Mouse (Mus musculus) midbrain, embryonic 16.5 days (tissue): ENCODE measurements at regions not wholly inside any gene's neighbourhood (a gene's known extent, or its start where the extent isn't known, plus 50 kb on each side); places are given as distances from the start of the nearest gene placed in this dataset.

Experiments used
- ATAC-seq: fragments of 200-750 bp; cut with Nextera tagmentation; 2 replicates; pipeline ENCODE4 v1.8.0; 2017; ENCODE audit warnings: moderate TSS enrichment
- H3K27ac ChIP-seq: fragments of 300-500 bp; sonication (generic); 2 replicates; pipeline ENCODE4 v1.5.1; 2014; ENCODE audit warnings: mild to moderate bottlenecking, low read length, mixed read lengths
- H3K27me3 ChIP-seq: fragments of 300-500 bp; sonication (generic); 2 replicates; pipeline ENCODE4 v1.6.1; 2014; ENCODE audit warnings: low read depth, low read length, mixed read lengths; ENCODE audit not compliant: control insufficient read depth, insufficient read depth
- H3K36me3 ChIP-seq: fragments of 300-500 bp; sonication (generic); 2 replicates; pipeline ENCODE4 v1.6.1; 2014; ENCODE audit warnings: mild to moderate bottlenecking, low read length, moderate library complexity, mixed read lengths; ENCODE audit not compliant: control insufficient read depth, insufficient read depth
- H3K4me1 ChIP-seq: fragments of 300-500 bp; sonication (generic); 2 replicates; pipeline ENCODE4 v1.6.1; 2014; ENCODE audit warnings: mild to moderate bottlenecking, low read length, mixed read lengths; ENCODE audit not compliant: control insufficient read depth, insufficient read depth
- H3K4me2 ChIP-seq: fragments of 300-500 bp; sonication (generic); 2 replicates; pipeline ENCODE4 v1.6.1; 2014; ENCODE audit warnings: mild to moderate bottlenecking, low read length, mixed read lengths
- H3K4me3 ChIP-seq: fragments of 300-500 bp; sonication (generic); 2 replicates; pipeline ENCODE4 v1.5.1; 2014; ENCODE audit warnings: low read depth, mild to moderate bottlenecking, low read length, moderate library complexity, mixed read lengths
- H3K9ac ChIP-seq: fragments of 300-500 bp; sonication (generic); 2 replicates; pipeline ENCODE4 v1.6.1; 2014; ENCODE audit warnings: low read depth, low read length, mixed read lengths
- H3K9me3 ChIP-seq: fragments of 300-500 bp; sonication (generic); replicated peaks from 2 replicates; pipeline ENCODE4 v1.6.1; 2014; ENCODE audit warnings: mild to moderate bottlenecking, low read length, mixed read lengths; ENCODE audit not compliant: control insufficient read depth, poor library complexity, severe bottlenecking
- WGBS: fragments of 180-500 bp; shearing (Covaris S2); extraction: QIAGEN DNeasy Blood & Tissue Kit; methylation state at CpG from one replicate; pipeline ENCODE4 v1.1.7; 2014; 5-methylcytosine and 5-hydroxymethylcytosine counted together

DNA sequence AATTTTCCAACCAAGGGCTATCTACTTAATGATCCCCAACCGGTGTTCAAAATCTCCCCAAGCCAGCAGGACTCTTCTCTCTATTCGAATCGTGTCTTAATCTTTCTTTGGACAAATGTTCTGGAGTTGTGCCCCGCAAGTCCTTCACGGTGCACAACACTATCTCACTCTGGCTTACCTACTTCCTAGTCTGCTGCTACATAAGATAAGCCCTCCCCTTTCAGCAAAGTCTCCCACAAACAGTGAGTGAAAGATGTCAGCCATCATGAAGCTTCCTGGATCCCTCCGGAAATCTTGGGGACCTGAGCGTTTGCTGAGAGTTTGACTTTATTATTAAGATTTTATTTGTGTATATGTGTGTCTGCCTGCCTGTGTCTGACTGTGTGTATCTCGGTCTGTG lies 344.7 kb upstream of the Noct start:
- 85% methylated on average over 8 of the region's 8 CpGs for WGBS
- Histone ChIP-seq H3K36me3 (no peaks in the 10 kb centered on the region), H3K4me2 (no peak overlapping the region), H3K4me3 (no peak overlapping the region), H3K9ac (no peak overlapping the region), H3K27ac (no peak overlapping the region), H3K9me3 (no peaks in the 10 kb centered on the region; the same call in 1 of the 2 replicates), H3K27me3 (no peaks in the 10 kb centered on the region), H3K4me1 (peaks cover 8% of the 10 kb centered on the region)
- no peak for ATAC-seq

DNA sequence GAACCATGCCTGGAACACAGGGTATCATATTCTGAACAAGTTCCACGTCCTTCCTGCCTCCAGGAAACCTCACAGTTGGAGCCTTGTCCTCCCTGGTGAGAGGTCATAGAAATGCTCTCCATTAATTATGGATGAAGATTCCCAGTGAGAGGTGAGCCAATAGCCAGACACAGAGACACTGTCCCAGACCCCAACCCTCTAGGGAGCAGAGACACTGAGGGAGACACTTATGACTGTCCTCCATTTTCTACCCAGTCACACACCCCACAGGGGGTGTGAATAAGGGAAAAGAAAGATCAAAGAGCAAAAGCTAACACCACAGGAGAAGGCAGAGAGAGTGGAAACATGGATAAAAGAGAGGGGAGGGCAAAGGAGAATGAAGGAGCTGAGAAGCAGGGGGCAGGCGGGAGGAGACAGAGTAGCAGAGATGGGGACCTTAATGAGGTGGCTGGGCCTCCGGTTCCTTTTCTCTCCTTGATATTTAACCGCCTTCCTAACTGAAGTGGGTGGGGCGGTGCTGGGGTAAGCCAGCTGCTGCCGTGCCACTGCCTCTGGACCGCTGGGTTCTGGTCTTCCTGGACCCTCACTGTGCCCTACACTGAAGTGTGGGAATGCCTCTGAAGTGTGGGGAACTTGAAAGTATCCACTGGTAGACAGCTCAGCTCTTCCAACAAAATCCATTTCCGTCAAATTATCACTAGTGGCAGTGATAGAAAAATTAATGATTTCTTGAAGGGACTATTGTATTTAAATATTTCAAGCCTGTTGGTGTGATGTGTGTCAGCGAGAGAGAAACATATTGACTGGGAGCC lies 342.6 kb upstream of the Noct start:
- Histone ChIP-seq H3K9me3 (no peaks in the 10 kb centered on the region; the same call in 1 of the 2 replicates), H3K4me3 (no peak overlapping the region), H3K27me3 (no peaks in the 10 kb centered on the region), H3K36me3 (no peaks in the 10 kb centered on the region), H3K4me2 (0 out of 2 replicates have a peak overlapping the region, but pooled peaks have one; percentile 17), H3K27ac (peak overlapping the region; percentile 72), H3K4me1 (peaks cover 8% of the 10 kb centered on the region), H3K9ac (no peak overlapping the region)
- 6% methylated on average over 9 of the region's 9 CpGs for WGBS
- ATAC-seq, result peak; percentile 80

DNA sequence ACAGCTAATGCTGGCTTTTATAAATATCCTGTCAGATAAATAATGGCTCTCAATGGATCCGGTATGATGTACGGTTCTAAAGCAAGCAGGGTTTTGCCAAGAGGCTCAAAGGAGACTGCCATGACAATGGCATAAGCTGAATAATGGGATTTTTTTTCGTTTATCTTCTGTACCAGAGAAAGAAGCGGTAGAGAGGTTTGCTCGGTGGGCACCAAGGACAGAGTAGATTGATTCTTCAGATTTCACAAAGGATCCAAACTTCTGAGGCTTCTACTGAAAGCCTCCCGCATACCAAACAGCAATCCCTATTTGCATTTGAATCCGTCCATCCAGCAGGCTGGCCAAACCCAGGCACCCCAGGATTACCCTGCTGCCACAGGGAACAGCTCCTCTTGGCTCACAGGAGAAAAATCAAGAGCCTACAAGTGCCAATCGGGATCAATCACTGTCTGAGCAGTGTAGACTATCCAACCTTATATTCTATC lies 342.0 kb upstream of the Noct start:
- H3K27ac ChIP-seq, result peak overlapping the region; percentile 72
- peak; percentile 65 for ATAC-seq
- H3K4me2 ChIP-seq, result no peak overlapping the region

DNA sequence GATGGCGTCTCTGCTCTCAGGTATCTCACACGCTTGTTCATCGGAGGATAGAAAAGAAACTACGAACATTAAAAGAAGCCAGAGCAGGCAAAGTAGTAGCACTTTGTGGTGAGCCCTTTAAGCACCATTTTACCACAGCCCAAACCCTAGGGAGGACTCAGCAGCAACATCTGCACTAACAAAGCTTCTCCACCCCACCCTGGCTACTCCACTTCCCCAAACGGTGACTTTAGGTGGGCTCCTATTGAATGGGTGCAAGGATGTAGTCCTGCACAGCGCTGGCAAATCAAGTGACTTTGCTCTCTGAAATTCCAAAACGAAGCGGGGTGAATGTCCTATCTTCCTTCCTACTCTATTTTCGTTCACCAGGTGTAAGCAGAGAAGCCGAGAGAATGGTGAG lies 337.9 kb upstream of the Noct start:
- H3K36me3 ChIP-seq, result no peaks in the 10 kb centered on the region
- WGBS, result 83% methylated on average over 10 of the region's 10 CpGs
- H3K27ac ChIP-seq, result no peak overlapping the region
- H3K4me1 ChIP-seq, result peaks cover 8% of the 10 kb centered on the region
- H3K4me2 ChIP-seq, result no peak overlapping the region
- H3K4me3 ChIP-seq, result no peak overlapping the region
- no peak for ATAC-seq
- H3K9me3 ChIP-seq, result no peaks in the 10 kb centered on the region
- no peak overlapping the region for H3K9ac ChIP-seq
- no peaks in the 10 kb centered on the region for H3K27me3 ChIP-seq

More for the DNA sequence above, 342.0 kb upstream of the Noct start:
- Histone ChIP-seq H3K4me3 (no peak overlapping the region), H3K9me3 (no peaks in the 10 kb centered on the region; the same call in 1 of the 2 replicates), H3K4me1 (peaks cover 8% of the 10 kb centered on the region), H3K9ac (no peak overlapping the region), H3K27me3 (no peaks in the 10 kb centered on the region), H3K36me3 (no peaks in the 10 kb centered on the region)
- WGBS, result 4% methylated on average over 8 of the region's 8 CpGs

DNA sequence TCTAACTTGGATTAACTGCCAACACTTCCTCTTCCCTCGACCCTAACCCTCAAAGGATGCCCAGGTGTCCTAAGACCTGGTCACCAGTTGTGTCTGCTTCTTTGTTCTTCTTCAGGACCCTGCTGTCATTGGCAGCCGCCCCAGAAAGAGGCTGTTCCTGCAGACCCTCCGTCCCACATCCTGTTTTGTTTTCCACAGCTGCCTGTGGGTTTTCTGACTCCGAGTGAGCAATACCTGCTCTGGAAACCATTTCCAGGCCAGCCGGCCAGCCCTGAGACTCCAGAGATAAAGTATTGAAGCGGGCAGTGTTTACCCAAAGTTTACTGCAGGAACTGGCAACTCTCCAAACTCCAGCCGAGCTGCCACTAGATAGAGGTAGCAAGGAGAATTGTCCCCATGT lies 337.2 kb upstream of the Noct start:
- peaks cover 5% of the 10 kb centered on the region for H3K4me1 ChIP-seq
- ATAC-seq, result no peak
- H3K27ac ChIP-seq, result no peak overlapping the region

DNA sequence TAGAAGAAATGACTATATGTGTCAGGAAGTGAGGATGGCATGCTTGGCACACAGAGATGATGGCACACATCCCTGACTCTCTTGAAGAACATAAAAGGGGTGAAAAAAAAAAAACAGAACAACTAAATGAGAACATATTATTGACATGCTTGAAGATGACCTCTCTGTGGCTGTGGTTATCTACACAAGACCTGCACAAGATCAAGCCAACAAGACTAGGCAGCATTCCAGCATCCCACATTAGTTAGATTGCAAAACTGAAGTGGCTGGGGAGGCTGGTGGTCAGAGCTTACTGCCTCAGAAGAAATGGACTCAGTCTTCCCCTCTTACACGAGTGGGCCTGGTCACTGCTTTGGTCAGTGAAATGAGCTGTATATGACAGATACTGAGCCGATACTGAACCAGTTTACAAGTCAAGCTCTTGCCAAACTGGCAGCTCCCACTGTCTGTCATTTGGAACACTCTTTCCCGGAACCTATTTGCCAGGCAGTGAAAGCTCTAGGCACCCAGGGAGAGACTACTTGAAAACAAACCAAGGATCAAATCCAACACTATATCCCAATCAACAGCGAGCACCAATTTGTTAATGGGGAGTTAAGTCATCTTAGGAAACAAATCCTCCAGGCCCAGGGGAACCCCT lies 335.6 kb upstream of the Noct start:
- 91% methylated on average over 4 of the region's 4 CpGs for WGBS
- no peaks in the 10 kb centered on the region for H3K4me1 ChIP-seq
- H3K27me3 ChIP-seq, result no peaks in the 10 kb centered on the region
- H3K9ac ChIP-seq, result no peak overlapping the region
- H3K27ac ChIP-seq, result no peak overlapping the region
- no peak for ATAC-seq
- no peaks in the 10 kb centered on the region for H3K9me3 ChIP-seq
- H3K4me2 ChIP-seq, result no peak overlapping the region
- no peak overlapping the region for H3K4me3 ChIP-seq
- H3K36me3 ChIP-seq, result no peaks in the 10 kb centered on the region

More for the DNA sequence above, 337.2 kb upstream of the Noct start:
- no peaks in the 10 kb centered on the region for H3K36me3 ChIP-seq
- WGBS, result 59% methylated on average over 7 of the region's 7 CpGs
- H3K9me3 ChIP-seq, result no peaks in the 10 kb centered on the region
- no peak overlapping the region for H3K9ac ChIP-seq
- H3K27me3 ChIP-seq, result no peaks in the 10 kb centered on the region
- H3K4me2 ChIP-seq, result no peak overlapping the region
- no peak overlapping the region for H3K4me3 ChIP-seq

DNA sequence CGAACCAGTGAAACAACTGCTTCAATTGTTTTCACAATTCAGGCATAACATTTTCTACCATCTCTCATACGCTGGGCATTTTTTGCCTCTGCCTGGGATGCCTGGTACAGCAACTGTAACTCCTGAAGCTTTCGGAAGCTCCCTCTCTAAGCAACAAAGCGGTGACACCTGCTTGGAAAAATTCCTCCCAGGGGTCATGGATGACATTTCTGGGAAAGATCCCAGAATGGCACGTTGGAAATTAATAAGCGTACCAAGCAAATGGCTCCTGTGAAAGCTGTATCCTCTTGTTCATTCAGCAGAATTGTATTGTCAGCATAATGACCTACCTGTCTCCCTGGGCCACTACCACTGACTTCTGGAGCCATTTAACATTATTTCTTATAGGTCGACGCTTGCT lies 333.7 kb upstream of the Noct start:
- Histone ChIP-seq H3K27ac (no peak overlapping the region), H3K4me1 (no peaks in the 10 kb centered on the region), H3K27me3 (no peaks in the 10 kb centered on the region), H3K4me2 (no peak overlapping the region), H3K9me3 (no peaks in the 10 kb centered on the region), H3K36me3 (no peaks in the 10 kb centered on the region), H3K9ac (no peak overlapping the region), H3K4me3 (no peak overlapping the region)
- WGBS, result 84% methylated on average over 8 of the region's 8 CpGs
- ATAC-seq, result no peak

DNA sequence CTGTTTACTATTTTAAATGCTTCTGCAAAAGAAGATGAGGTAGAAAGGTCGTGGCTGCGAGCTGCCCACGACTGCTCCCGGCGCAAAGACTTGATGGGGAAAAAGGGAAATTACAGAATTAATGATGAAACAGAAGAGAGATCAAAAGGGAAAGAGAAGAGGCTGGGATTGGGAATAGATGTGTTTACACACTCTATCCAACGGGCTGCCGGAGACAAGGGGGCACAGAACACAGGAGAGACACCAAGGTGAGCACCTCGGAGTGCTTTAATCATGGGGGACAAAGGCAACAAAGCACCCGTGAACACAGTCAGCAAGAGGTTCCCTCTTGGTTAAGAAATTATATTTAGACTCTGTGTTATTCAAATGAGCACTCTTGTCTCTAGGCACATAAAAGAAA lies 326.1 kb upstream of the Noct start:
- Histone ChIP-seq H3K4me1 (peaks cover 4% of the 10 kb centered on the region; the same call in 1 of the 2 replicates), H3K4me2 (no peak overlapping the region), H3K4me3 (no peak overlapping the region), H3K9me3 (no peaks in the 10 kb centered on the region), H3K9ac (peak overlapping the region; percentile 35; the same call in 1 of the 2 replicates), H3K36me3 (no peaks in the 10 kb centered on the region), H3K27me3 (no peaks in the 10 kb centered on the region), H3K27ac (0 out of 2 replicates have a peak overlapping the region, but pooled peaks have one; percentile 17)
- 59% methylated on average over 9 of the region's 9 CpGs for WGBS
- ATAC-seq, result peak; percentile 51; the same call in 1 of the 2 replicates

DNA sequence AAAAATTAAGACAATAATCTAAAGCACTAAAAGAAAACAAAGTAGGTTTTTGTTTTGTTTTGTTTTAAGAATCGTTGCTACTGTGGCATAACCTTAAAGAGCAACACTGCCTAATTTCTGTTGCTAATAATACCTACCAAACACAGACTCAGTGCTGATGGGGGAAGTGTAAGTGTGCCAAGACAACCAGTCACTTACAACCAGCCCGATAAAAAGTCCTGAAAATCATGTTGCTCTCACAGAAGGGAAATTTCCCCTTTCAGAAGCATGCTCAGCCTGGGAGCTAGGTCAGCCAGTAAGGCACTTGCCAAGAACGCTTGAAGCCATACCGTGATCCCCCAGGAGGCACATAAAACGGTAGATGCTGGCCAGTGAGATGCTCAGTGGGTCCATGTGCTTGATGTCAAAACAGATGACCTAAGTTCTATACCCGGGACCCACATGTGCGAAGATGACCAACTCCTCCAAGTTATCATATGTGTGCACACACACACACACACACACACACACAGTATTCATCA lies 324.4 kb upstream of the Noct start:
- Histone ChIP-seq H3K27ac (no peak overlapping the region), H3K4me1 (peaks cover 10% of the 10 kb centered on the region), H3K36me3 (no peaks in the 10 kb centered on the region), H3K27me3 (no peaks in the 10 kb centered on the region), H3K9ac (no peak overlapping the region), H3K9me3 (no peaks in the 10 kb centered on the region), H3K4me3 (no peak overlapping the region), H3K4me2 (no peak overlapping the region)
- 77% methylated on average over 7 of the region's 7 CpGs for WGBS
- ATAC-seq, result no peak
